Mouse (Mus musculus): ENCODE results near the gene Thrsp. TPM values are rescaled to one million over a fixed set of nuclear protein-coding genes. Genes with fewer than 3 reads are reported as not detected.

The Thrsp gene
- polyA plus RNA-seq, 1 experiment from 2014 or later, result 0.37 TPM

DNA sequence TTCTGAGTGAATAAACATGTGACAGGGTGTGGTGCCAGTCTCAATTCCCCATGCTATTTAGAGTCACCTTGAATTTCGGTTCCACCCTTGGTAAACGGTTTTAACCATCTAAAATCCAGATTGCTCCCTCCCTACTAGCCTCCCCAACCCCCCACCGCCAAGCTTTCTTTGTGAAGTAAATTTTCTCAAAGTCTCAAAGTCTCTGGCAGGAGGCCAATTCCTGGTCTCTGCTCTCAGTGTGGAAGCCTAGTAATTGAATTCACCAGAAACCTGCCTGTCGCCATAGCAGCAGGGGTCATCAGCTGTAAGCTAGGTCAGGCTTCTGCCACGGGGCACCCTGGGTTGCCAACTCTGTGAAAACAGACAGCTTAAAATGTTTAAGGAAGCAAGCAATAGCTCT is 12.2 kb upstream of the Thrsp start:
- no peaks in the 10 kb centered on the region for H3K9me3 ChIP-seq
- peak; percentile 88 for ATAC-seq (ENCODE audit: low FRiP score, low read depth)
- peaks cover 19% of the 10 kb centered on the region for H3K4me1 ChIP-seq
- H3K36me3 ChIP-seq, result no peaks in the 10 kb centered on the region
- WGBS, result under 1% methylated on average over 5 of the region's 5 CpGs
- H3K4me2 ChIP-seq (replicated peaks), result peak overlapping the region; percentile 15; the same call in 1 of the 2 replicates
- H3K4me3 ChIP-seq, result no peak overlapping the region
- H3K9ac ChIP-seq (replicated peaks), result no peak overlapping the region
- peak overlapping the region; percentile 74 for H3K27ac ChIP-seq (replicated peaks)
- H3K27me3 ChIP-seq, result no peaks in the 10 kb centered on the region

GRCm38 (mm10) chr7:97427778-97428420 is 10.4 kb upstream of the Thrsp start:
- no peak for ATAC-seq (ENCODE audit: low FRiP score, low read depth)
- Histone ChIP-seq H3K9me3 (no peaks in the 10 kb centered on the region), H3K36me3 (no peaks in the 10 kb centered on the region), H3K9ac (replicated peaks) (no peak overlapping the region), H3K4me2 (replicated peaks) (no peak overlapping the region), H3K4me1 (peaks cover 19% of the 10 kb centered on the region), H3K4me3 (no peak overlapping the region), H3K27me3 (no peaks in the 10 kb centered on the region), H3K27ac (replicated peaks) (no peak overlapping the region)
- WGBS, result 93% methylated on average over 5 of the region's 5 CpGs

GRCm38 (mm10) chr7:97427296-97427695 is 9.8 kb upstream of the Thrsp start:
- Histone ChIP-seq H3K9ac (replicated peaks) (no peak overlapping the region), H3K36me3 (no peaks in the 10 kb centered on the region), H3K9me3 (no peaks in the 10 kb centered on the region), H3K4me3 (no peak overlapping the region), H3K27ac (replicated peaks) (no peak overlapping the region), H3K27me3 (no peaks in the 10 kb centered on the region), H3K4me2 (replicated peaks) (no peak overlapping the region), H3K4me1 (peaks cover 19% of the 10 kb centered on the region)
- WGBS, result 87% methylated on average over 6 of the region's 6 CpGs
- no peak for ATAC-seq (ENCODE audit: low FRiP score, low read depth)

- WGBS, result 71% methylated on average over 6 of the region's 6 CpGs
- Histone ChIP-seq H3K27me3 (no peaks in the 10 kb centered on the region), H3K4me2 (replicated peaks) (no peak overlapping the region), H3K36me3 (no peaks in the 10 kb centered on the region), H3K4me1 (peaks cover 16% of the 10 kb centered on the region), H3K4me3 (no peak overlapping the region), H3K27ac (replicated peaks) (no peak overlapping the region), H3K9me3 (no peaks in the 10 kb centered on the region), H3K9ac (replicated peaks) (no peak overlapping the region)
- ATAC-seq (ENCODE audit: low FRiP score, low read depth), result no peak
Observed at GRCm38 (mm10) chr7:97426566-97426965, 9.0 kb upstream of the Thrsp start.

GRCm38 (mm10) chr7:97424621-97425245 is 7.2 kb upstream of the Thrsp start:
- Histone ChIP-seq H3K27ac (replicated peaks) (no peak overlapping the region), H3K9me3 (no peaks in the 10 kb centered on the region), H3K4me2 (replicated peaks) (no peak overlapping the region), H3K9ac (replicated peaks) (no peak overlapping the region), H3K27me3 (no peaks in the 10 kb centered on the region), H3K4me3 (no peak overlapping the region), H3K36me3 (no peaks in the 10 kb centered on the region), H3K4me1 (peaks cover 8% of the 10 kb centered on the region)
- WGBS, result 9% methylated on average over 12 of the region's 12 CpGs
- peak; percentile 76 for ATAC-seq (ENCODE audit: low FRiP score, low read depth)

GRCm38 (mm10) chr7:97423754-97424153 is 6.2 kb upstream of the Thrsp start:
- no peak overlapping the region for H3K4me3 ChIP-seq
- ATAC-seq (ENCODE audit: low FRiP score, low read depth), result no peak
- no peaks in the 10 kb centered on the region for H3K4me1 ChIP-seq
- no peaks in the 10 kb centered on the region for H3K9me3 ChIP-seq
- no peak overlapping the region for H3K4me2 ChIP-seq (replicated peaks)
- no peak overlapping the region for H3K27ac ChIP-seq (replicated peaks)
- no peaks in the 10 kb centered on the region for H3K36me3 ChIP-seq
- WGBS, result 61% methylated on average over 5 of the region's 5 CpGs
- H3K27me3 ChIP-seq, result no peaks in the 10 kb centered on the region
- H3K9ac ChIP-seq (replicated peaks), result no peak overlapping the region

GRCm38 (mm10) chr7:97420958-97421651 is 3.6 kb upstream of the Thrsp start:
- Histone ChIP-seq H3K27me3 (no peaks in the 10 kb centered on the region), H3K27ac (replicated peaks) (no peak overlapping the region), H3K4me1 (no peaks in the 10 kb centered on the region), H3K9ac (replicated peaks) (no peak overlapping the region), H3K4me2 (replicated peaks) (no peak overlapping the region), H3K36me3 (no peaks in the 10 kb centered on the region), H3K9me3 (no peaks in the 10 kb centered on the region), H3K4me3 (no peak overlapping the region)
- no peak for ATAC-seq (ENCODE audit: low FRiP score, low read depth)
- 85% methylated on average over 8 of the region's 8 CpGs for WGBS

GRCm38 (mm10) chr7:97420406-97420805 is 2.9 kb upstream of the Thrsp start:
- Histone ChIP-seq H3K27me3 (no peaks in the 10 kb centered on the region), H3K27ac (replicated peaks) (no peak overlapping the region), H3K9ac (replicated peaks) (no peak overlapping the region), H3K9me3 (no peaks in the 10 kb centered on the region), H3K36me3 (no peaks in the 10 kb centered on the region), H3K4me1 (no peaks in the 10 kb centered on the region), H3K4me2 (replicated peaks) (no peak overlapping the region), H3K4me3 (no peak overlapping the region)
- WGBS, result 83% methylated on average over 1 of the region's 1 CpGs
- no peak for ATAC-seq (ENCODE audit: low FRiP score, low read depth)

DNA sequence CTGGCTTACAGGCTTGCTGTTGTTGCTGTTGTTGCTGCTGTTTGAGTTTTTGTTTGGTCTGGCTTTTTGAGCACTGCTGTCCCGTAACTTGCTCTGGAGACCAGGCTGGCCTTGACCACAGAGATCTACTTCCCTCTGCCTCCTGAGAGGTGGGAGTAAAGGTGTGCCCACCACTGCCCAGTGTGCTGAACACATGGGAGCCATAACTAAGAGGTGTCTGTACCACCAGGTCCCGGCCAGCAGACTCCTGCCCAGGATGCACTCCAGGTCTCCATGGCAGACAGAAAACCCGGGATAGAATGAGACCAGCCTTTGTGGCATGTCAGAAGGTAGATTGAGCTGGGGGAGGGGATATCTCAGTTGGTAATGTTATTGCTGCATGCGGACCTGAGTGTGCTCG is 1.6 kb upstream of the Thrsp start:
- WGBS, result 89% methylated on average over 5 of the region's 5 CpGs
- no peak overlapping the region for H3K4me3 ChIP-seq
- no peak overlapping the region for H3K9ac ChIP-seq (replicated peaks)
- H3K4me2 ChIP-seq (replicated peaks), result no peak overlapping the region
- no peaks in the 10 kb centered on the region for H3K4me1 ChIP-seq
- no peaks in the 10 kb centered on the region for H3K9me3 ChIP-seq
- H3K27ac ChIP-seq (replicated peaks), result no peak overlapping the region
- ATAC-seq (ENCODE audit: low FRiP score, low read depth), result no peak
- H3K27me3 ChIP-seq, result no peaks in the 10 kb centered on the region
- H3K36me3 ChIP-seq, result no peaks in the 10 kb centered on the region

- WGBS, result 76% methylated on average over 5 of the region's 5 CpGs
- no peak overlapping the region for H3K27ac ChIP-seq (replicated peaks)
- no peak for ATAC-seq (ENCODE audit: low FRiP score, low read depth)
Observed at GRCm38 (mm10) chr7:97418717-97419116, 1.2 kb upstream of the Thrsp start.

GRCm38 (mm10) chr7:97416473-97416872 is 1.1 kb downstream of the Thrsp start:
- Histone ChIP-seq H3K27me3 (no peaks in the 10 kb centered on the region), H3K9me3 (no peaks in the 10 kb centered on the region), H3K9ac (replicated peaks) (no peak overlapping the region), H3K27ac (replicated peaks) (no peak overlapping the region), H3K4me1 (no peaks in the 10 kb centered on the region), H3K4me2 (replicated peaks) (no peak overlapping the region), H3K4me3 (no peak overlapping the region), H3K36me3 (peaks cover 5% of the 10 kb centered on the region; the same call in 1 of the 2 replicates)
- WGBS, result 82% methylated on average over 4 of the region's 4 CpGs
- ATAC-seq (ENCODE audit: low FRiP score, low read depth), result no peak

More at GRCm38 (mm10) chr7:97418717-97419116, 1.2 kb upstream of the Thrsp start:
- no peaks in the 10 kb centered on the region for H3K4me1 ChIP-seq
- H3K4me2 ChIP-seq (replicated peaks), result no peak overlapping the region
- H3K9me3 ChIP-seq, result no peaks in the 10 kb centered on the region
- H3K27me3 ChIP-seq, result no peaks in the 10 kb centered on the region
- H3K36me3 ChIP-seq, result no peaks in the 10 kb centered on the region
- no peak overlapping the region for H3K9ac ChIP-seq (replicated peaks)
- no peak overlapping the region for H3K4me3 ChIP-seq

- WGBS, result 66% methylated on average over 9 of the region's 9 CpGs
- Histone ChIP-seq H3K27ac (replicated peaks) (no peak overlapping the region), H3K4me1 (no peaks in the 10 kb centered on the region), H3K9me3 (no peaks in the 10 kb centered on the region), H3K4me3 (no peak overlapping the region), H3K27me3 (no peaks in the 10 kb centered on the region), H3K9ac (replicated peaks) (no peak overlapping the region), H3K36me3 (peaks cover 17% of the 10 kb centered on the region), H3K4me2 (replicated peaks) (no peak overlapping the region)
- no peak for ATAC-seq (ENCODE audit: low FRiP score, low read depth)
Observed at GRCm38 (mm10) chr7:97414915-97415687, 2.4 kb downstream of the Thrsp start.

Data from midbrain, embryonic 12.5 days (tissue).